Mouse (Mus musculus) CD4-positive, CD25-positive, alpha-beta regulatory T cell, adult 4 months (primary cell): ENCODE data around the gene Brwd1. TPM values are rescaled to one million over a fixed set of nuclear protein-coding genes. Genes with fewer than 3 reads are reported as not detected.
"Not testable (repeated sequence)": the region's sequence is repeated elsewhere in the genome, so short reads cannot be mapped to it uniquely, and the experiment has no call there.

Source experiments
- ATAC-seq: one replicate; pipeline ENCODE4 v1.8.0; 2017
- polyA plus RNA-seq, 2 experiments: library from polyadenylated mRNA; unstranded; fragments of 100-300 nt; shearing (Covaris generic); gene quantifications; one replicate each; pipeline ENCODE4 v1.2.1; 2017

Brwd1 gene
- polyA plus RNA-seq, 2 experiments from 2014 or later, result 54.9 to 60.0 TPM

GRCm38 (mm10) chr16:95970841-95971240 is 111.5 kb downstream of the Brwd1 start:
- no peak for ATAC-seq

- ATAC-seq, result no peak
These were observed 114.9 kb downstream of the Brwd1 start for GRCm38 (mm10) chr16:95967455-95967854.

- ATAC-seq, result no peak
These were observed 117.8 kb downstream of the Brwd1 start for GRCm38 (mm10) chr16:95964427-95965023.

DNA sequence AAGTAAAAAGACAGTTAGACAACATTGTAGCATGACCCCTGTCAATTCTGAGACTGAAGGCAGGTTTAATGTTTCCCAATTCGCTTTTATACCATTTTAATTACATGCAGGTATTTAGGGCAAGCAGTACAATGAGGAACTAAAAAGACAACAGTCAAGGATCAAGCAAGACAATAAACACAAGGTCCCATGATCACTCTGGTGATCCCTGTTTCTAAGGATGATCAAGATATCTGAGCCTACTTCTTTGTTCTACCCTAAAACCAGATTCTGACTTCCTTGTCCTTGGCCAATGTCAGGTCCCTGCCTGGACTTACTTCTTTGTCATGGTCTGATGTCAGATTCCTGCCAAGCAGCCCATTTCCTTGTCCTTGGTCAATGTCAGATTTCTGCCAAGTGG is 120.8 kb downstream of the Brwd1 start:
- ATAC-seq, result not testable (repeated sequence)

DNA sequence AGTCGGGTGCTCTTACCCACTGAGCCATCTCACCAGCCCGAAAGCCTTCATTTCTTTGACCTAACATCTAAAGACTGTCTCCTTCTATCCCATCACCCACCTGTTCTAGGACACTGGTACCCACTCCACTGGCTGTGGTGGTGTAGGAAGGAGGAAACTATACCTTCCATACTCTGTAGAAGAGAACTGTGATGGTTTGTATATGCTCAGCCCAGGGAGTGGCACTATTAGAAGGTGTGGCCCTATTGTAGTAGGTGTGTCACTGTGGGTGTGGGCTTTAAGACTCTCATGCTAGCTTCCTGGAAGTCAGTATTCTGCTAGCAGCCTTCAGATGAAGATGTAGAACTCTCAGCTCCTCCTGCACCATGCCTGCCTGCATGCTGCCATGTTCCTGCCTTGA is 121.6 kb downstream of the Brwd1 start:
- ATAC-seq, result not testable (repeated sequence)

DNA sequence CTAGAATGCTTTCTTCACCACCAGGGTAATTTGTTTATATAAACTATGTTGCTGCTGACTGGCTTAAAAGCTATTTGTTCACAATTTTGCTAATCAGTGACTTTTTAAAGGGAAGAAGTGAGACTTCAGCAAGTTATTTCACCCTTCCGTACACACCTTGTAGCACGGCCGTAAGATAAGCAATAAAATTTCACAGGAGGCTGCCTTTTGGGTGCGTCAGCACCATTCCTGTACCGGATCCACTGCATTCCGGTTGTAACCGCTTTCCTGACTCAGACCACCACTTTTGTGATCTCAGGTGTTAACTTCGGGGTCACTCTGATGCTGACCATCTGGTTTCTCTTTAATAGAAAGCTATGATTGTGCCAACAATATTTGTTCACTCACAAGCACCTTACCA is 124.2 kb downstream of the Brwd1 start:
- ATAC-seq, result no peak

DNA sequence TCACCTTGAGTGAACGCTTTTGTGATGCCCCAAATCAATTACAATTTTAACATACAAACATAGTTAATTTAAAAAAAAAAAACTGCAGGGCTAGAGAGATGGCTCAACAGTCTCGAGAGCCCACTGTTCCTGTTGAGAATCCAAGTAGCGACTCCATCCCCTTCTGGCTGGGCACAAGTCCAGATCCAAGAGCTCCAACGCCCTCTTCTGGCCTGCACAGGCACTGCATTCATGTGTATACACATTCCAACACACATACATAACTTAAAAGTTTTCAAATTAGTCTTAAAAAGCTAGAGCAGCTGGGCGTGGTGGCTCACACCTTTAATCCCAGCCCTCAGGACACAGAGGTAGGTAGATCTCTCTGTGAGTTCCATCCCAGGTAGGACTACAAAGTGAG is 125.7 kb downstream of the Brwd1 start:
- no peak for ATAC-seq

DNA sequence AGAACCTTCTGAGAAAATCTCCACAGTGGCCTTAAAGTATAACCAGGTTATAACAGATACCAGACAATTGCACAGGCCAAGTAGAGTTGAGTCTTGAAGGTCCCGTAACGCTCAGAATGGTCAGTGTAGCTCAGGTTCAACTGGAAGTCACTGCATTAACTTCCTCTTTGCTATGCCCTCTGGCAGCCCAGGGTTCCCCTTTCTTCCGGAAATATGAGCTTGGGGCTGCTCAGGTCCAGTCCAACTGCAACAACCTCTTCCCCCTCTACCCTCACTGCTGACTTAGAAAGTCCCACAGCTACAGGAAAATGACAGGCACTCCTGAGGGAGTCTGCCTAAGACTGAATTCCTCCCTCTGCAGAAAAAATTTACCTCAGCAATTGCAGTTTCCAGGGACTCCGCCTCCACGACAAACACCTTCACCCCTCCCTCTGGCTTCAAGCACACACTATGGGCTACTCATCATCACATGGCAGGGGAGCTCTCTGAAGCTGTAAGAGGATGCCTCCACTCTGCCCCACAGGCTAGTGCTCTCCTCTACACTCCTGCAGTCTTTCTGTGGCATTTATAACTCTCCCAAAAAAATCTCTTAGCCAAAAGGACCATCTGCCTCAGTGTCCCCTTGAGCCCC is 126.5 kb downstream of the Brwd1 start:
- no peak for ATAC-seq

DNA sequence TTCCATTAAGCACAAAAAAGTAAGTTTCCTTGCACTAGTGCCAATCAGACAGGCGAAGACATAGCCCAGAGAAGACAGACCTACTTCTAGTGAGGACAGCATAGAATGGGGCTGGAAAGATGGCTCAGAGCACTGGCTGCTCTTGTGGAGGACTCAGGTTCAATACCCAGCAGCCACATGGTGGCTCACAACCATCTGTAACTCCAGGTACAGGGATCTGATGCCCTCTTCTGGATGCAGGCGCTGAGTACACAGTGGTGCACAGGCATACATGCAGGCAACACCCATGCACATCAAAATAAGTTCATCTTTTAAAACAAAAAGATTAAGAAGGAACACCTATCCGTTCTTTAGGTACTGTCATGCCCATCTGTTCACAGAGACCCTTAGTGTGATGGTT is 128.0 kb downstream of the Brwd1 start:
- ATAC-seq, result no peak

GRCm38 (mm10) chr16:95953159-95953650 is 129.1 kb downstream of the Brwd1 start:
- no peak for ATAC-seq

DNA sequence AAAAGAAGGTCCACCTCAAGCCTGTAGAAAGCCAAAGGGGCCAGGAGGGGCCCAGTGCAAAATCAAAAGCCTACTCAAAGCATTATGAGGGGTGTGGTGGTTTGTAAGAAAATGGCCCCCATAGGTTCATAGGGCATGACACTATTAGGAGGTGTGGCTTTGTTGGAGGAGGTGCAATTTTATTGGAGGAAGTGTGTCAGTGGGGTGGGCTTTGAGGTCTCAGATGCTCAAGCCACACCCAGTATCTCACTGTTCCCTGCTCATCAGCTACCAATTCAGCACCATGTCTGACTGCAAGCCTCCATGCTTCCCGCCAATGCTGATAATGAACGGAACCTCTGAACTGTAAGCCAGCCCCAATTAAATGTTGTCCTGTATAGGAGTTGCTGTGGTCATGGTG is 130.9 kb downstream of the Brwd1 start:
- ATAC-seq, result no peak

GRCm38 (mm10) chr16:95945389-95946311 is 136.7 kb downstream of the Brwd1 start:
- ATAC-seq, result peak; percentile 81

DNA sequence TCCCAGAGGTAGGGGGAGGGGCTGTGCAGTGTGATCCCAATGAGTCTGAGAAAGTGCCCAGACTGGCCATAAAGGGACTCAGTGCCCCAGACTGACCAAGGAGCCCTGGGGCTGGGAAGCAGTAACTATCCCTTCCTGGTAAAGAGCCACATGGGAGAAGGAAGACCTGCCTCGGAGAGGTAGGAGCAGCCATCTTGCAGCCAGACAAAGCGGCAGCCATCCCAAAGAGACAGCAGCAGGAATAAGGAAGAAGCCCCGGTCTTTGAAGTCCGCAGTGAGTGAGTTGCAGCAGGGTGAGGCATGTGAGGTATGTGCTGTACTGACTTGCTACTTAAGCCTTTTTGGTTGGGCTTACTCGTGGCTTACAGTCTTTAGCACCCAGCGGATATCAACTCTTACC is 139.1 kb downstream of the Brwd1 start:
- no peak for ATAC-seq

Other genes with a start within 250 kb of the Brwd1 start
- 10 to 100 TPM; 23.4 to 24.1 TPM for gene Psmg1, start 91.6 kb downstream of the Brwd1 start, polyA plus RNA-seq
- 10 to 100 TPM; 62.4 to 79.5 TPM for gene Hmgn1, start 45.2 kb upstream of the Brwd1 start, polyA plus RNA-seq
- gene Wrb, start 62.9 kb upstream of the Brwd1 start, polyA plus RNA-seq, result 10 to 100 TPM; 19.1 to 21.4 TPM
- not detected for gene Lca5l, start 109.7 kb upstream of the Brwd1 start, polyA plus RNA-seq
- gene Sh3bgr, start 117.9 kb upstream of the Brwd1 start, polyA plus RNA-seq, result not detected
- 1 to 10 TPM; 2.1 to 2.7 TPM for gene B3galt5, start 153.3 kb upstream of the Brwd1 start, polyA plus RNA-seq